Mouse (Mus musculus) forebrain, embryonic 15.5 days (tissue): ENCODE measurements at regions not wholly inside any gene's neighbourhood (a gene's known extent, or its start where the extent isn't known, plus 50 kb on each side); places are given as distances from the start of the nearest gene placed in this dataset.
"Not testable (repeated sequence)": the region's sequence is repeated elsewhere in the genome, so short reads cannot be mapped to it uniquely, and the experiment has no call there.

Experiments
- ATAC-seq: fragments of 200-750 bp; cut with Nextera tagmentation; replicated peaks from 2 replicates; pipeline ENCODE4 v1.8.0; 2017; ENCODE audit warnings: mild to moderate bottlenecking, moderate TSS enrichment, moderate library complexity
- H3K27ac ChIP-seq: fragments of 300-500 bp; sonication (generic); replicated peaks from 2 replicates; pipeline ENCODE4 v1.5.1; 2015; ENCODE audit warnings: mild to moderate bottlenecking, inconsistent platforms
- H3K27me3 ChIP-seq: fragments of 300-500 bp; sonication (generic); 2 replicates; pipeline ENCODE4 v1.6.1; 2015; ENCODE audit warnings: inconsistent platforms
- H3K36me3 ChIP-seq: fragments of 300-500 bp; sonication (generic); 2 replicates; pipeline ENCODE4 v1.6.1; 2015; ENCODE audit warnings: mild to moderate bottlenecking, inconsistent platforms
- H3K4me1 ChIP-seq: fragments of 300-500 bp; sonication (generic); 2 replicates; pipeline ENCODE4 v1.6.1; 2015; ENCODE audit warnings: inconsistent platforms
- H3K4me2 ChIP-seq: fragments of 300-500 bp; sonication (generic); replicated peaks from 2 replicates; pipeline ENCODE4 v1.6.1; 2015; ENCODE audit warnings: mild to moderate bottlenecking, inconsistent platforms
- H3K4me3 ChIP-seq: fragments of 300-500 bp; sonication (generic); 2 replicates; pipeline ENCODE4 v1.5.1; 2015; ENCODE audit warnings: mild to moderate bottlenecking, inconsistent platforms
- H3K9ac ChIP-seq: fragments of 300-500 bp; sonication (generic); replicated peaks from 2 replicates; pipeline ENCODE4 v1.6.1; 2015; ENCODE audit warnings: mild to moderate bottlenecking, inconsistent platforms
- H3K9me3 ChIP-seq: fragments of 300-500 bp; sonication (generic); 2 replicates; pipeline ENCODE4 v1.6.1; 2016; ENCODE audit warnings: inconsistent platforms
- WGBS: fragments of 180-500 bp; shearing (Covaris S2); methylation state at CpG from one replicate; pipeline ENCODE4 v1.1.7; 2015; ENCODE audit warnings: mixed read lengths; 5-methylcytosine and 5-hydroxymethylcytosine counted together

DNA sequence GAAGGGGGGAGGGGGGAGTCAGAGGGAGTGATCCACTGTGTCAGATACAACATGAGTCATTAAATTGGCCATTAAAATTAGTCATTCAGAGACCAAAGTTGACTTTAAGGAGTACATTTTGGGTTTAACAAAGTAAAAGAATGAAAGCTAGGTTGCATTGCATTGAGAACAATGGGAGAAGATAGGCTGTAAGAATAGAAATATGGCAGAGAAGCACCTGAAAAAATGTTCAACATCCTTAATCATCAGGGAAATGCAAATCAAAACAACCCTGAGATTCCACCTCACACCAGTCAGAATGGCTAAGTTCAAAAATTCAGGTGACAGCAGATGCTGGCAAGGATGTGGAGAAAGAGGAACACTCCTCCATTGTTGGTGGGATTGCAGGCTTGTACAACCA is 202.0 kb upstream of the Zpld1 start:
- not testable (repeated sequence) for H3K36me3 ChIP-seq, H3K4me3 ChIP-seq, H3K9ac ChIP-seq, H3K27ac ChIP-seq, H3K9me3 ChIP-seq, H3K27me3 ChIP-seq, H3K4me1 ChIP-seq, ATAC-seq, H3K4me2 ChIP-seq

DNA sequence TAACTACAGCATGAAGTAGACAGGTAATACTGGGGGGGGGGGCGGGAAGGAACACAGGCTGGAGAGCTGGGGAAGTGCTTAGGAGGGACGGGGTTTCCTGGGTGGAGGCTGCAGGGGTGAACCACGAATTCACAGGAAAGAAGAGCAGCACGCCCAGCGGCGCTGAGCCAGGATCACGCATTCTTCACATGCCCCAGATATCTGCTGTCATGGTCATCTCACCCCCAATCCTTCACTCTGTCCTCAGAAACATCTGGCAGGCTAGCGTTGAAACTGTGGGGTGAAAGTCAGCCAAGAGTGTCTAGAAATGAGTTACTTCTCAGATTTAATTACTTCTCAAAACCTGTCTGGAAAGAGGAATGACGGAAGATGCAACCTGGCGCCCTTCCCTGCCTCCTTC is 197.3 kb upstream of the Zpld1 start:
- H3K4me3 ChIP-seq = no peak overlapping the region
- no peak overlapping the region for H3K27ac ChIP-seq
- H3K4me2 ChIP-seq = no peak overlapping the region
- no peaks in the 10 kb centered on the region for H3K36me3 ChIP-seq
- H3K27me3 ChIP-seq = no peaks in the 10 kb centered on the region
- H3K4me1 ChIP-seq = no peaks in the 10 kb centered on the region
- 92% methylated on average over 10 of the region's 10 CpGs for WGBS
- no peak for ATAC-seq
- H3K9ac ChIP-seq = no peak overlapping the region
- H3K9me3 ChIP-seq = peaks cover 7% of the 10 kb centered on the region; the same call in 1 of the 2 replicates

DNA sequence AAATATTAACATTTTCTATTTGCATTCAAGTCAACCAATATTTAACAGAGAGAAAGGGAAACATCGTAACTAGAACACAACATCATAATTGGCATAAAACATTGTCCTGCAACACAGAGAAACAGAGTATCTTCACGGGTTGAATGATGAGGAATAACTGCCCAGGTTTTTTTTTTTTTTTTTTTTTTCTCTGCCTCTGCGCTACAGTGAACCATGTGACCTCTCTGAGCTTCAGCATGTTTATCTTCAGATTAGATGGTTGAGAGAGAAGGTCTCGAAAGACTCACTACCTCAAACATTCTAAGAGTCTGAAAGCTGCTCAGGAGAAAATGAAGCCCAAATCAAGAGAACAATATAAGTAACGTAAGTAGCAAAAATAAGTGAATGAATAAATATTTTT is 196.4 kb upstream of the Zpld1 start:
- Histone ChIP-seq H3K27me3 (no peaks in the 10 kb centered on the region), H3K4me2 (no peak overlapping the region), H3K4me3 (no peak overlapping the region), H3K9ac (no peak overlapping the region), H3K27ac (no peak overlapping the region), H3K4me1 (no peaks in the 10 kb centered on the region), H3K9me3 (peaks cover 7% of the 10 kb centered on the region; the same call in 1 of the 2 replicates), H3K36me3 (no peaks in the 10 kb centered on the region)
- WGBS = 90% methylated on average over 5 of the region's 5 CpGs
- ATAC-seq = no peak

DNA sequence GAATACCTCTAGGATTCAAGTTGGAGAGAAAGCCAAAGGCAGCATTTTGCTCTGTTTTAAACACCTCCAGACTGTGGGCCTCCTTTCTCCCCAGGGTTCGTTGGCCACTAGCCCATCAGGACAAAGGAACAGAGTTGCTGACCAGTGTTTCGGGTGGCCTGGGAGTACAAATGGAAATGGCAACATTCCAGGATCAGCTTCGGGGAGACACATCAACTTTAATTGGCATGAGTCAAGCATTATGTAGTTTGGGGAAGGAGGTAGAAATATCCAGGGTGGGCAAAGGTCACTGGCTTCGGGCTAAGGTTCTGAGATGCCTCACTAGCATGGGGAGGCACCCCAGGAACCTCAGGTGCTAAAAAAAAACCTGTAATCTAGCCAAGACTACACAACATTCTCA is 194.3 kb upstream of the Zpld1 start:
- no peak overlapping the region for H3K4me2 ChIP-seq
- no peaks in the 10 kb centered on the region for H3K27me3 ChIP-seq
- H3K4me1 ChIP-seq = no peaks in the 10 kb centered on the region
- no peaks in the 10 kb centered on the region for H3K36me3 ChIP-seq
- peaks cover 7% of the 10 kb centered on the region; the same call in 1 of the 2 replicates for H3K9me3 ChIP-seq
- H3K9ac ChIP-seq = no peak overlapping the region
- ATAC-seq = no peak
- no peak overlapping the region for H3K27ac ChIP-seq
- H3K4me3 ChIP-seq = no peak overlapping the region
- WGBS = 64% methylated on average over 4 of the region's 4 CpGs

DNA sequence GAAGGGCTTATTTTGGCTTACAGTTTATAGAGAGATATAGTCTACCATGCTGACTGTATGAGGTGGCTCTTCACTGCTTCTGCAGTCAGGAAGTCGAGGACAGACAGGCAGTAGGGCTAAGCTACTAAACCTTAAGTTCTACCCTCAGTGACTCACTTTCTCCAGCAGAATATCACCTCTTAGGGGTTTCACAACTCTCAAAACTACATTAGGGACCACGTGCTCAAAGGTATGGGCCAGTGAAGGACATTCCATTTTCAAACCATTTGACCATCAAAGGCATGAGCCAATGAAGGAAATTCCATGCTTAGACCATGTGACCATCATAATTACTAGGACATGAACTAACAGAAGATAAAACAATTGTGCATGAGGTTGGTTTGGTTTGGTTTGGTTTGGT is 186.6 kb upstream of the Zpld1 start:
- H3K36me3 ChIP-seq = no peaks in the 10 kb centered on the region
- no peaks in the 10 kb centered on the region for H3K4me1 ChIP-seq
- H3K4me2 ChIP-seq = no peak overlapping the region
- no peaks in the 10 kb centered on the region for H3K9me3 ChIP-seq
- ATAC-seq = no peak
- no peak overlapping the region for H3K27ac ChIP-seq
- no peak overlapping the region for H3K9ac ChIP-seq
- H3K4me3 ChIP-seq = no peak overlapping the region
- WGBS = 88% methylated on average over 2 of the region's 2 CpGs
- H3K27me3 ChIP-seq = no peaks in the 10 kb centered on the region

DNA sequence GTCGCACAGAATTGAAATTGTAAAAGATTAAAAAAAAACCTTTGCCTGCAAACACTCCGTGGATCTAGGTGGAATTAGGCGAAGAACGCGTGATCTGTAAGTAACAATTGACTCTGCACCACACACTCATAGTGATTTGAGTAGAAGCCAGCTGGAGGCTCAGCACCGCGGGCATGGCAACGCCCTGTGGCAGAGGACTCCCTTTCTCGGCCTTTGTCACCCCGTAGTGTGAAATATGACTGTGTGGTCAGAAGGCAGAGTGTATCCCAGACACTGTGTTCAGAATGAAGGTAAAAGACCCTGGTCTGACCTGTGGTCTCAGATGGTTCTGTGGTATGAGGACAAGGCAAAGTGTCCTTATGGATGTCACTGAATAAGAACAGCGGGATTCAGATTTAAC is 183.0 kb upstream of the Zpld1 start:
- no peaks in the 10 kb centered on the region for H3K36me3 ChIP-seq
- no peak; the same call in 1 of the 2 replicates for ATAC-seq
- H3K4me1 ChIP-seq = no peaks in the 10 kb centered on the region
- 82% methylated on average over 11 of the region's 11 CpGs for WGBS
- H3K9me3 ChIP-seq = no peaks in the 10 kb centered on the region
- H3K27me3 ChIP-seq = no peaks in the 10 kb centered on the region
- H3K4me3 ChIP-seq = no peak overlapping the region
- H3K4me2 ChIP-seq = no peak overlapping the region
- H3K9ac ChIP-seq = no peak overlapping the region
- no peak overlapping the region for H3K27ac ChIP-seq

DNA sequence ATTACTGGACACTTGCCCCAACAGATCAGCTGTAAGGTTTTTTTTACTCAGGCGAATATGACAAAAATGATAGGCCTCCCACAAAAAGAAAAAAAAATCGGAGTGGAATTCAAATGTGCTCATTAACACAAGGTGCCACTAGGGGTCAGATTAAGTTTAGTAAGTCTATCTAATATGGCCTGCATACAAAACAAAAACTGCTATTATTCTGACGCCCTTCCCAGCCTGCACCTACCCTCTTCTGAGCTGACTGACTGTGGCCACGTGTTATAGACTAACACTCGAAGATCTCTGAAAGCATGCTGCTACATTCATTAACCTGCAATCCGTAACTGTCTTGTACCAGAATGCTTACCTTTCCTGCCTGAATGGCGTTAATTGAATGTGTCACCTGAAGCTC is 182.5 kb upstream of the Zpld1 start:
- 39% methylated on average over 7 of the region's 7 CpGs for WGBS

DNA sequence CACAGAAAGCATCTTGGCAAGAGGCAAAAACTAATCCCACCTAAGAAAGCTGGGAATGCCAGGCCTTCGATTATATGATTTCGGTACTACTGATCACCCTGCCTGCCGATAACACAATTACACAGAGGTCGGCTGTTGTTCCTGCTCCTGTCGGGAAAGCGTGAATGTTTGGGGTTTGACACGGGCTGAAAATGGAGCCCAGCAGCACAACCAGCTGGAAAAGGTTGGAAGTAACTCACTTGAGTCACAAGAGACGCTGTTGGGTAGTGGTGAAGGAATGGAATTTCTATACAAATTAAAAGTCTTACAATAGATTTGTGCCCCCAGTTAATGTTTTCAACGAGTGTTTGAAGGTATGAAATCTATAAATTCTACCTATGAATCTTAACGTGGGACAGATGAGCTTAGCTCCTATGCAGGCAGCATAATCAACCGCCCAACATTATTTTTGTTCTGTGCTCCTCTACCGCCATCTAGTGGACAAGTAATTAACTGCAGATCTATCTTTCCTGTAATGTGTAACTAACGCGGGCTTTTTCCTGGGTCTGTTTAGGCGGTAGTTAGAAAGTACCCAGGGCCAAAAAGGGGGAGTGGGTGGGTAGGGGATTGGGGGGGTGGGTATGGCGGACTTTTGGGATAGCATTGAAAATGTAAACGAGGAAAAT is 178.9 kb upstream of the Zpld1 start:
- Histone ChIP-seq H3K4me3 (no peak overlapping the region), H3K4me1 (no peaks in the 10 kb centered on the region), H3K27ac (no peak overlapping the region), H3K9me3 (no peaks in the 10 kb centered on the region), H3K27me3 (no peaks in the 10 kb centered on the region), H3K9ac (no peak overlapping the region), H3K4me2 (no peak overlapping the region), H3K36me3 (no peaks in the 10 kb centered on the region)
- ATAC-seq = peak; percentile 60
- WGBS = 22% methylated on average over 17 of the region's 17 CpGs

More for the DNA sequence above, 182.5 kb upstream of the Zpld1 start:
- Histone ChIP-seq H3K27ac (no peak overlapping the region), H3K4me1 (no peaks in the 10 kb centered on the region), H3K9ac (no peak overlapping the region), H3K9me3 (no peaks in the 10 kb centered on the region), H3K4me3 (no peak overlapping the region), H3K27me3 (no peaks in the 10 kb centered on the region), H3K4me2 (no peak overlapping the region), H3K36me3 (no peaks in the 10 kb centered on the region)
- no peak; the same call in 1 of the 2 replicates for ATAC-seq

DNA sequence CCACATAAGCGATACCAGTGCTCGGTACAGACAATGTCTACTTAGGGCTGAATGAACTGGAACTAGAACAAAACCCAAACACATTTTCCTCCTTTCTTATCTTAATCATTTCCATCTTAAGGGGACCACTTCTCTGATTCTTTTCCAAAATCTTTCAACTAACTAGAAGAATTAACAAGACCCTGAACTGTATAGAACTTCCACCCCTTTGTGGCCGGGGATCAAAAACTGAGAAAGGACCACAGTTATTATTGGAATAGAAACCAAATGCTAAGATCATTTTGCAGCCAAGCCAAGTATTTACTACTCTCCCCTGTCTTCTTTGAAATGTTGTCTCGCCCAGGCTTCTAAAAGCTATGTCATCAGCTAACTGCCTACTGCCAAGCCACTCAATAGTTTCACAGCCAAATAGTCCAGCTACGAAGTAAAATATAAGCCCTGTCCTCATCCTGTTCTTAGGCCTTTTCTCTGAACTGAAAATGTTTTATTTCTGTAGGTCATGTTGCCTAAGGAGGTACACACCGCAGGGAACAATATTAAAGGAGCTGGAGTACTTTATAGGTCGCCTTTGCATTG is 177.3 kb upstream of the Zpld1 start:
- no peaks in the 10 kb centered on the region for H3K27me3 ChIP-seq
- no peak overlapping the region for H3K4me2 ChIP-seq
- no peaks in the 10 kb centered on the region for H3K36me3 ChIP-seq
- no peak overlapping the region for H3K4me3 ChIP-seq
- no peak overlapping the region for H3K27ac ChIP-seq
- no peak overlapping the region for H3K9ac ChIP-seq
- no peaks in the 10 kb centered on the region for H3K9me3 ChIP-seq
- ATAC-seq = no peak
- no peaks in the 10 kb centered on the region for H3K4me1 ChIP-seq
- WGBS = 65% methylated on average over 7 of the region's 7 CpGs

DNA sequence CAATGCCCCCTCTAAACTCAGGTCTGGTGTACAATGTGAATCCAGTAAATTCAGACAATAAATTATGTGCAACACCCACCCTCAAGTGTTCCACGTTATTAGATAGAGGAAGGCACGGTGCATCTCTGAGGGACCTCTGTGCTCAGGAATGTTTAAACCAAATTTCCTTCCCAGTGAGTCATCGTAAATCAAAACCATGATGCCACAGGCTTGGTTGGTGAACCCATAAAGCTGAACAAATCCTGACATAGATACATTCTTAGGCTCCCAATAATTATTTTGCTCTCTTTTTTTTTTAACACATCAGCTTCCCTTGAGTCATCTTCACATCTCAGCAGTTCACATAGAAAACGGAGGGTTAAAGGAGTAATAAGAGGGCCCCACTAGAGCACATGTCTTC is 173.6 kb upstream of the Zpld1 start:
- Histone ChIP-seq H3K27me3 (no peaks in the 10 kb centered on the region), H3K9me3 (no peaks in the 10 kb centered on the region), H3K4me1 (peaks cover 3% of the 10 kb centered on the region; the same call in 1 of the 2 replicates), H3K4me2 (no peak overlapping the region), H3K4me3 (no peak overlapping the region), H3K9ac (no peak overlapping the region), H3K27ac (no peak overlapping the region), H3K36me3 (no peaks in the 10 kb centered on the region)
- WGBS = 86% methylated on average over 4 of the region's 4 CpGs
- no peak for ATAC-seq

DNA sequence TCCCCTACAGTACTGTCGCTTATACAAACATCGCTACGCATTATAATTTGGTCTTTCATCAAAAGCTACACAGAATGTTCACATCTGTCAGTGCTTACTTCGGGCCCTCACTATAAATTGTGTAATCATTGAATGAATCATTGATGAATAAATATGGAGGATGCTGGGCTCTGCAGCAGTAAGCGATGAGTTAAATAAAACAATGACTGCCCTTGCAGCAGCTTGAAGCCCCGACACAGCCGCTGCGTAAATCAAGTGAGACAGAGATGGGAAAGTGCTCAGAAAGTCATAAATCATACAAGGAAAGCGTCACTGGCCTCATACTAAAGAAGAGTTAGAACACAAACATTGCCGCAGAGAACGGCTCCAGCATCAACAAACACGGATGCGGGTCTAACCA is 172.9 kb upstream of the Zpld1 start:
- Histone ChIP-seq H3K4me1 (peaks cover 3% of the 10 kb centered on the region; the same call in 1 of the 2 replicates), H3K27ac (no peak overlapping the region), H3K36me3 (no peaks in the 10 kb centered on the region), H3K27me3 (no peaks in the 10 kb centered on the region), H3K4me2 (no peak overlapping the region), H3K9me3 (no peaks in the 10 kb centered on the region), H3K9ac (no peak overlapping the region), H3K4me3 (no peak overlapping the region)
- ATAC-seq = no peak
- WGBS = 71% methylated on average over 13 of the region's 13 CpGs

DNA sequence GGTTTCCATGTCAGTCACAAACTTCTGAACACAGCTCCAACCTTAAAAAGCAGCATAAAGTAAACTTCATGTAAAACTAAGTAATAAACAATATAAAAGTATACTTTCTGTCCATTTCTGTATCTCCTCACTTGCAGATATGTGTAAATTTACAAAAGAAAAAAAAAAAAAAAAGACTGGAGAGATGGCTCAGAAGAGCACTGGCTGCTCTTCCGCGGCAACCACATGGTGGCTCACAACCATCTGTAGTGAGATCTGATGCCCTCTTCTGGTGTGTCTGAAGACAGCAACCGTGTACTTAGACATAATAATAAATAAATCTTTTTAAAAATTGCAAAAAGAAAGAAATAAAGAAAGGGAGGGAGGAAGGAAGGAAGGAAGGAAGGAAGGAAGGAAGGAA is 171.9 kb upstream of the Zpld1 start:
- H3K9ac ChIP-seq = no peak overlapping the region
- no peaks in the 10 kb centered on the region for H3K27me3 ChIP-seq
- no peaks in the 10 kb centered on the region for H3K36me3 ChIP-seq
- no peak overlapping the region for H3K4me2 ChIP-seq
- peaks cover 3% of the 10 kb centered on the region; the same call in 1 of the 2 replicates for H3K4me1 ChIP-seq
- WGBS = 65% methylated on average over 3 of the region's 3 CpGs
- no peak for ATAC-seq
- H3K9me3 ChIP-seq = no peaks in the 10 kb centered on the region
- no peak overlapping the region for H3K4me3 ChIP-seq
- H3K27ac ChIP-seq = no peak overlapping the region
